Mouse (Mus musculus) liver, embryonic 11.5 days (tissue): ENCODE results near the gene Pacsin2. TPM values are rescaled to one million over a fixed set of nuclear protein-coding genes. Genes with fewer than 3 reads are reported as not detected.

Source experiments
- ATAC-seq: fragments of 200-750 bp; cut with Nextera tagmentation; replicated peaks from 2 replicates; pipeline ENCODE4 v1.8.0; 2017; ENCODE audit warnings: moderate number of reproducible peaks, mild to moderate bottlenecking, moderate TSS enrichment, moderate library complexity; ENCODE audit not compliant: low FRiP score
- DNase-seq: peaks from one replicate; pipeline ENCODE4 v3.0.0-alpha.2; 2017; ENCODE audit warnings: low spot score
- H3K27ac ChIP-seq: fragments of 300-500 bp; sonication (generic); 2 replicates; pipeline ENCODE4 v1.5.1; 2014; ENCODE audit warnings: mild to moderate bottlenecking, low read depth, low read length, control low read depth
- H3K27me3 ChIP-seq: fragments of 300-500 bp; sonication (generic); replicated peaks from 2 replicates; pipeline ENCODE4 v1.6.1; 2014; ENCODE audit warnings: low read length, mixed read lengths; ENCODE audit not compliant: control insufficient read depth, insufficient read depth
- H3K36me3 ChIP-seq: fragments of 300-500 bp; sonication (generic); 2 replicates; pipeline ENCODE4 v1.6.1; 2014; ENCODE audit warnings: mild to moderate bottlenecking, low read length, moderate library complexity, mixed read lengths; ENCODE audit not compliant: control insufficient read depth, insufficient read depth
- H3K4me1 ChIP-seq: fragments of 300-500 bp; sonication (generic); replicated peaks from 2 replicates; pipeline ENCODE4 v1.6.1; 2014; ENCODE audit warnings: low read length, mixed read lengths; ENCODE audit not compliant: control insufficient read depth, insufficient read depth
- H3K4me2 ChIP-seq: fragments of 300-500 bp; sonication (generic); 2 replicates; pipeline ENCODE4 v1.6.1; 2014; ENCODE audit warnings: mild to moderate bottlenecking, control low read depth, moderate library complexity
- H3K4me3 ChIP-seq: fragments of 300-500 bp; sonication (generic); 2 replicates; pipeline ENCODE4 v1.5.1; 2014; ENCODE audit warnings: low read depth, low read length, control low read depth
- H3K9ac ChIP-seq: fragments of 300-500 bp; sonication (generic); 2 replicates; pipeline ENCODE4 v1.6.1; 2014; ENCODE audit warnings: low read depth, low read length, control low read depth
- H3K9me3 ChIP-seq: fragments of 300-500 bp; sonication (generic); 2 replicates; pipeline ENCODE4 v1.6.1; 2016; ENCODE audit warnings: low read length, inconsistent platforms, mixed read lengths; ENCODE audit not compliant: control insufficient read depth
- WGBS: fragments of 180-500 bp; shearing (Covaris S2); extraction: QIAGEN DNeasy Blood & Tissue Kit; methylation state at CpG from one replicate; pipeline ENCODE4 v1.1.7; 2014; 5-methylcytosine and 5-hydroxymethylcytosine counted together
- polyA plus RNA-seq: library from polyadenylated mRNA; unstranded; fragments of >200 nt; fragmentation: Nextera tagmentation; extraction: Ambion mirVana; gene quantifications from 2 replicates; pipeline ENCODE4 v1.2.1, GENCODE M21; 2014

The Pacsin2 gene
- polyA plus RNA-seq, 1 experiment from 2014 or later, result 82.9 TPM

DNA sequence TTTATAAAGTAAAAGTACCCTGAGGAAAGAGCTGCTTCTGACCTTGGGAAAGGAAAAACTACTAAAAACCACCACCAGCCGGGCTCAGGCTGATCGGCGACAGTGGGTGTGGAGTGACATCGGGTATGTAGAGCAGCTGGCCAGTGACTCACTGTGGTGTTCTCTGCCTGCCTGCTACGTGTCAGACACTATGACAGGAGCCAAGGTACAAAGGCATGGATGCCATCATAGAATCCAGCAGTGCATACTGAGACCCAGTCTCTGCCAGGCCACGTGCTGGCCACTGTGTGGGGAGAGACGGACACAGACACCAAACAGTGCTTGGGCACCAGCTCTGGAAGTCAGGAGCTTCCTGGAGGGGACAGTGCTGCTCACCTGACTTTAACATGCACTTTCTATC, 119.5 kb downstream of the Pacsin2 start:
- Histone ChIP-seq H3K9me3 (no peaks in the 10 kb centered on the region), H3K27ac (peak overlapping the region; percentile 91), H3K4me2 (peak overlapping the region; percentile 62), H3K4me3 (no peak overlapping the region), H3K36me3 (no peaks in the 10 kb centered on the region), H3K4me1 (peaks cover 32% of the 10 kb centered on the region), H3K9ac (0 out of 2 replicates have a peak overlapping the region, but pooled peaks have one; percentile 22), H3K27me3 (no peaks in the 10 kb centered on the region)
- ATAC-seq, result no peak
- WGBS, result 62% methylated on average over 7 of the region's 7 CpGs
- no peak for DNase-seq

DNA sequence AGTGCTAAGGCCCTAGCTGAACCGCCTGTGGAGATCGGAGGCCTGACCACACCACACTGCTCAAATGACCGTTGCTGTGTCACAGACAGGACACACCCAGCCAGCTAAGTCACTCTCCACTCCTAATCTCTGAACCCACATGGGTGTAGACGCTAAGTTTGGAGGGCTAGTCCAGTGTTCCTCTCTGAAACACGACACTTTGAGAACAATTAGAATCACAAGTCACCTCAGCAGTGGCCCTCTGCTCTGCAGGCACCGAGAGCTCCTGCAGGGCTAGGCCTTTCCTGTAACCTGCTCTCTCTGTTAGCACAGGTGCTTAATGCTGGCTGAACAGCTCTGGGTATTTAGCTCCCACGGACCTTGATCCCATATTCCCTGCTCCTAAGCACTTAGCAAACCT, 120.2 kb downstream of the Pacsin2 start:
- no peaks in the 10 kb centered on the region for H3K27me3 ChIP-seq
- peak; percentile 91 for ATAC-seq
- H3K4me2 ChIP-seq, result peak overlapping the region; percentile 62
- H3K4me1 ChIP-seq, result peaks cover 29% of the 10 kb centered on the region
- no peaks in the 10 kb centered on the region for H3K36me3 ChIP-seq
- H3K9ac ChIP-seq, result peak overlapping the region; percentile 55
- H3K4me3 ChIP-seq, result no peak overlapping the region
- H3K9me3 ChIP-seq, result no peaks in the 10 kb centered on the region
- peak; percentile 44 for DNase-seq
- 26% methylated on average over 7 of the region's 7 CpGs for WGBS
- peak overlapping the region; percentile 91 for H3K27ac ChIP-seq

DNA sequence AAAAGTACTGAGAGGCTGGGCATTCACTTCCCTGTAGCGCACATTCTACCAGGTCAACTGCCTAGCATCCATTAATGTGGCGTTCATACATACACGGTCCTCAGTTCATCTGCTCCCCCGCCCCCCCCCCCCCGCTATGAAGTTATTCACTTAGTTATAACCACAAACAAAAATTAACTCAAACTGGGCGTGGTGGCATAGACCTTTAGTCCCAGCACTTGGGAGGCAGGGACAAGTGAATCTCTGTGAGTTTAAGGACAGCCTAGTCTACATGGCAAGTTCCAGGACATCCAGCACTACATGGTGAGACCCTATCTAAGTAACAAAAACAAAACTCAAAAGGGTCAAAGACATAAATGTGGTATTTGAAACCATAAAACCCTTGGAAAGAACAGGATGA, 125.5 kb downstream of the Pacsin2 start:
- DNase-seq (no peak), ATAC-seq (no peak)
- Histone ChIP-seq H3K36me3 (peaks cover 4% of the 10 kb centered on the region; the same call in 1 of the 2 replicates), H3K9ac (no peak overlapping the region), H3K27ac (no peak overlapping the region), H3K9me3 (no peaks in the 10 kb centered on the region), H3K4me3 (no peak overlapping the region), H3K4me2 (no peak overlapping the region), H3K4me1 (peaks cover 9% of the 10 kb centered on the region), H3K27me3 (no peaks in the 10 kb centered on the region)
- 79% methylated on average over 6 of the region's 6 CpGs for WGBS

DNA sequence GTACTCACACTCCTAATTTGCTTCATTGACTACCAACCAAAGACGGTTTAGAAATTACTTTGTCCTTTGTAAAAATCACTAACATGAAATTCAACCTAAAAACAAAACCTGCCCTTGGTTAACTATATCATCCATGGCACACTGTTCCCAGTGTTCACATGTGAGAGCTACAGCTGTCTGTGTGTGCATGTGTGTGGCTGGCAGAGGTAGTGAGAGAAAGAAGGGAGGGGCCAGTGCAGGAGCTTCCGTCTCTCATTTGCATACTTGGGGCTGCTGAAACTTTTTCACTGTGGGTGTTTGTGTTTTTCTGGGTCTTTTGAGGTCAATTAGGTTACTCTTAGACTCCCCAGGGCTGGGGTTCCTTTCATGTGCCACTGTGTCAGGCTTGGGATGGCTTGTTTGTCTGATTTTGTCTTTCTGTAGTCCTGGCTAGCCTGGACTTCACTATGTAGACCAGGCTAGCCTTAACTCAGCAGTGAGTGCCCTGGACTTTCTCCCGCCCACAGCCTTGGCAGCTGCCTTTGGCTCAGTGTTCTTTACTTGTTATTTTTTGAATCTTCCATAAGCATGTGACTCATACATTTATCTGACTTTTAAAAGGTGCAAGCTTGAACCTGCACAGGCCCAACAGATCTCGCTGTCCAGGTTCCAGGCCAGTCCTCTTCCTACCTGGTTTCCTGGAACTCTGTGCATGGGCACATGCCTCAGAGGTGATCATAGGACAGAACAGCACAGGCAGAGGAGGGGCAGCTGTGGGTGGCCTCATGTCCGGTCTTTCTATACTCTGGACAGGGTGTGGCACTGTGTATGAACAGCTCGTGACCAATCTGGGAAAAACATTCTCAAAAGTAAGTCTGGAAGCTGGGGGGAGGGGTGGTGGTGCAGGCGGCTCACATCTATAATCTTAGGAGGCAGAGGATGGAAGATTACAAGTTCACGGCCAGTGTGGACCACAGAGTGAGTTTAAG, 126.2 kb downstream of the Pacsin2 start:
- H3K27ac ChIP-seq, result no peak overlapping the region
- no peak overlapping the region for H3K4me2 ChIP-seq
- DNase-seq (no peak), ATAC-seq (peak; percentile 42; the same call in 1 of the 2 replicates)
- H3K27me3 ChIP-seq, result no peaks in the 10 kb centered on the region
- H3K9ac ChIP-seq, result no peak overlapping the region
- H3K4me1 ChIP-seq, result 0 out of 2 replicates have a peak, but pooled peaks cover 3% of the 10 kb centered on the region
- H3K9me3 ChIP-seq, result no peaks in the 10 kb centered on the region
- peaks cover 4% of the 10 kb centered on the region; the same call in 1 of the 2 replicates for H3K36me3 ChIP-seq
- WGBS, result 68% methylated on average over 8 of the region's 8 CpGs
- no peak overlapping the region for H3K4me3 ChIP-seq

DNA sequence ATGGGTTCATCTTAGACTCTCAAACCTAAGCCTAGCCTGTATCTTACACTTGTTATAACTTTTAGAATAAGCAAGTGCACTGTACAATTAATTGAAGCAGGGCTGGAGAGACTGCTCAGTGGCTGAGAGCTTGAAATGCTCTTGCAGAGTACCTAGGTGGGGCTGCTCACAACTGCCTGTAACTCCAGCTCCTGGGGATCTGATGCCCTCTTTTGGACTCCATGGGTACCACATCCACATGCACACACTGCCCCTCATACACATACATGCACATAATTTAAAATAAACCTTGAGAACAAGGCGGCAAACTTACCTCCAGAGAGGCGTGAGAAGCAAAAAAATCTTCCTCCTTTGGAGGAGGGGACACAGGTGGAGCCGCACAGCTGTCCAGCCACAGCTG, 132.0 kb downstream of the Pacsin2 start:
- H3K9me3 ChIP-seq, result no peaks in the 10 kb centered on the region
- DNase-seq, result no peak
- no peak overlapping the region for H3K4me2 ChIP-seq
- no peak overlapping the region for H3K27ac ChIP-seq
- no peaks in the 10 kb centered on the region for H3K4me1 ChIP-seq
- H3K27me3 ChIP-seq, result no peaks in the 10 kb centered on the region
- peaks cover 7% of the 10 kb centered on the region; the same call in 1 of the 2 replicates for H3K36me3 ChIP-seq
- ATAC-seq, result no peak
- 85% methylated on average over 3 of the region's 3 CpGs for WGBS
- no peak overlapping the region for H3K9ac ChIP-seq
- H3K4me3 ChIP-seq, result no peak overlapping the region

DNA sequence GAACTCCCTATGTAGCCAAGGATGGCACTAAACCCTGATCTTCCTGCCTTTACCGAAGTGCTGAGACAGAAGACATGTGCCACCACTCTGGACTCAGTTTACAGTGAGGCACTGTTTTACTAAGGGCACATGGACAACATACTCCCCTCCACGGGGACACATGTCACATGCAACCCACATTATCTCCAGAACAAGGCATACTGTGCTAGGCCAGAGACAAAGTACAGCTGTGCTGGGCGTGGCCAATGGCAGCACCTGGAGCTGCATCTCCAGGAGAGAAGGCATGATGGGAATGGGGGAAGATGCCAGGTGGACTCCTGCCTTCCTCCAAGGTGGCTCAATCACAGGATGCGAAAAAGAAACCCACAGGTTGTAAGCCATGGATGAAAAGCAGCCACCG, 135.5 kb downstream of the Pacsin2 start:
- WGBS, result 81% methylated on average over 5 of the region's 5 CpGs
- Histone ChIP-seq H3K27me3 (no peaks in the 10 kb centered on the region), H3K4me1 (no peaks in the 10 kb centered on the region), H3K4me3 (no peak overlapping the region), H3K9ac (no peak overlapping the region), H3K27ac (no peak overlapping the region), H3K9me3 (no peaks in the 10 kb centered on the region), H3K4me2 (no peak overlapping the region), H3K36me3 (peaks cover 10% of the 10 kb centered on the region; the same call in 1 of the 2 replicates)
- no peak for DNase-seq
- ATAC-seq, result no peak

Other genes with a start within 250 kb of the Pacsin2 start
- gene A4galt, start 212.8 kb downstream of the Pacsin2 start, polyA plus RNA-seq, result 0.12 TPM in 1 of 2 replicates, not detected in the other
- gene Arfgap3, start 114.4 kb downstream of the Pacsin2 start, polyA plus RNA-seq, result 26.3 and 26.7 TPM in 2 replicates
- 12.6 and 14.5 TPM in 2 replicates for gene Ttll1, start 46.3 kb upstream of the Pacsin2 start, polyA plus RNA-seq
- gene Bik, start 62.3 kb upstream of the Pacsin2 start, polyA plus RNA-seq, result 4.0 and 5.6 TPM in 2 replicates
- 144 and 150 TPM in 2 replicates for gene Tspo, start 99.0 kb upstream of the Pacsin2 start, polyA plus RNA-seq
- 38.6 and 39.3 TPM in 2 replicates for gene Mcat, start 99.2 kb upstream of the Pacsin2 start, polyA plus RNA-seq
- gene Ttll12, start 130.6 kb upstream of the Pacsin2 start, polyA plus RNA-seq, result 81.4 and 87.1 TPM in 2 replicates